Mouse (Mus musculus) liver, embryonic 14.5 days (tissue): ENCODE results near the gene Hps5. TPM values are rescaled to one million over a fixed set of nuclear protein-coding genes. Genes with fewer than 3 reads are reported as not detected.

Experiments
- ATAC-seq: fragments of 200-750 bp; cut with Nextera tagmentation; 2 replicates; pipeline ENCODE4 v1.8.0; 2017; ENCODE audit warnings: moderate number of reproducible peaks, mild to moderate bottlenecking, moderate library complexity; ENCODE audit not compliant: insufficient read depth
- DNase-seq, 3 experiments: peaks; one replicate each; pipeline ENCODE4 v3.0.0-alpha.2; 2012 to 2013; ENCODE audit warnings: low read depth in 3 of 3, low spot score in 3 of 3
- H3K27ac ChIP-seq: fragments of 300-500 bp; sonication (generic); 2 replicates; pipeline ENCODE4 v1.5.1; 2014; ENCODE audit warnings: moderate library complexity, mild to moderate bottlenecking, control low read depth, inconsistent platforms
- H3K27me3 ChIP-seq: fragments of 300-500 bp; sonication (generic); 2 replicates; pipeline ENCODE4 v1.6.1; 2014; ENCODE audit warnings: mild to moderate bottlenecking, low read length, moderate library complexity; ENCODE audit not compliant: control insufficient read depth, insufficient read depth
- H3K36me3 ChIP-seq: fragments of 300-500 bp; sonication (generic); replicated peaks from 2 replicates; pipeline ENCODE4 v1.6.1; 2014; ENCODE audit warnings: low read depth; ENCODE audit not compliant: control insufficient read depth, insufficient read depth
- H3K4me1 ChIP-seq, 2 experiments: fragments of 200-500 bp in 1 of 2; fragments of 300-500 bp in 1 of 2; sonication (generic) in 1 of 2; replicated peaks; 2 replicates each; pipeline ENCODE4 v1.6.1; 2012 to 2014; ENCODE audit warnings: antibody characterized with exemption in 1 of 2, inconsistent platforms in 1 of 2, low read length in 1 of 2; ENCODE audit not compliant: control insufficient read depth in 2 of 2, insufficient read depth in 2 of 2
- H3K4me2 ChIP-seq: fragments of 300-500 bp; sonication (generic); 2 replicates; pipeline ENCODE4 v1.6.1; 2014; ENCODE audit warnings: low read depth, mild to moderate bottlenecking, control low read depth, moderate library complexity
- H3K4me3 ChIP-seq, 2 experiments: fragments of 200-500 bp in 1 of 2; fragments of 300-500 bp in 1 of 2; sonication (generic) in 1 of 2; 2 replicates each; pipeline ENCODE4 v1.5.1; 2012 to 2014; ENCODE audit warnings: low read depth in 2 of 2, low read length in 2 of 2, mild to moderate bottlenecking in 2 of 2, control low read depth in 1 of 2, inconsistent platforms in 1 of 2, moderate library complexity in 1 of 2; ENCODE audit not compliant: insufficient read depth in 1 of 2
- H3K9ac ChIP-seq: fragments of 300-500 bp; sonication (generic); replicated peaks from 2 replicates; pipeline ENCODE4 v1.6.1; 2014; ENCODE audit warnings: mild to moderate bottlenecking, control low read depth, moderate library complexity
- H3K9me3 ChIP-seq: fragments of 300-500 bp; sonication (generic); 2 replicates; pipeline ENCODE4 v1.6.1; 2016; ENCODE audit warnings: low read length, mixed read lengths; ENCODE audit not compliant: control insufficient read depth
- CTCF ChIP-seq: IDR thresholded peaks from 2 replicates; pipeline ENCODE4 v1.5.1; 2016; ENCODE audit warnings: antibody characterized with exemption, low read depth, control low read depth
- EP300 ChIP-seq: IDR thresholded peaks from 2 replicates; pipeline ENCODE4 v1.6.1; 2016; ENCODE audit warnings: antibody characterized with exemption, low read depth
- WGBS: fragments of 180-500 bp; shearing (Covaris S2); extraction: QIAGEN DNeasy Blood & Tissue Kit; methylation state at CpG from one replicate; pipeline ENCODE4 v1.1.7; 2014; ENCODE audit not compliant: insufficient replicate concordance; 5-methylcytosine and 5-hydroxymethylcytosine counted together
- polyA plus RNA-seq, 2 experiments: library from polyadenylated mRNA; depleted of rRNA in 1 of 2; stranded (reverse) in 1 of 2; unstranded in 1 of 2; fragments of >200 nt; fragmentation: Nextera tagmentation in 1 of 2; extraction: Ambion mirVana in 1 of 2; gene quantifications; 2 replicates each; pipeline versions ENCODE4 v1.2.1 to v1.2.3; 2012 to 2014

Gene Hps5
- polyA plus RNA-seq, 2 experiments: 4.1 to 6.3 TPM

GRCm38 (mm10) chr7:46840787-46841525 is 45.1 kb upstream of the Hps5 start, which contains the start of gene Ldha:
Gene Ldha (plus strand): TSS chr7:46841475.
- Histone ChIP-seq H3K27me3 (no peaks in the 10 kb centered on the region), H3K9ac (no peak within 1 kb of the TSS), H3K27ac (no peak within 1 kb of the TSS), H3K36me3 (no peaks in the 10 kb centered on the region), H3K4me2 (no peak within 1 kb of the TSS), H3K4me1 (peaks cover 6 to 36% of the 10 kb centered on the region in 2 experiments), H3K4me3 (no peak within 1 kb of the TSS), H3K9me3 (no peaks in the 10 kb centered on the region)
- ATAC-seq (no peak), DNase-seq (no peak)
- TF ChIP-seq CTCF (no peak), EP300 (no peak)
- 35% methylated on average over 6 of the region's 6 CpGs for WGBS

DNA sequence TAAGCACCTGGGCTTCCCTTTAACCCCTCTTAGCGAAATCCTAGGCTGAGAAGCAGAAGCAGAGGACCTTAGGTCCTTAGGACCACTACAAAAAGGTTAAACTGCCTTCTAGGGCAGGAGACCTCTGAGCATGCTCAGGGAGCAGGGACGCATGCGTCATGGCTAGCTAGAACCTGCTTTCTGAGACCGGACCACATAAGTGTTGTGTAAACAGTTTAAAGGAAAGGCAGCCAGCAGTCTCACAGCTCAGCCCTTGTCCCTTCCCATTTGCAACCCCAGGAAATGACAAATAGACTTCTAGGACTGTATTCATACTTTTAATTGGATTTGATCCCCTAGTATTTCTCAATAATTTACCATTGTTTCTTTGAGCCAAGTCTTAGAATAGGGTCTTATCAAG is 44.5 kb upstream of the Hps5 start:
- 54% methylated on average over 4 of the region's 4 CpGs for WGBS
- no peak overlapping the region for H3K9ac ChIP-seq
- H3K9me3 ChIP-seq: no peaks in the 10 kb centered on the region
- TF ChIP-seq EP300 (no peak), CTCF (no peak)
- no peak overlapping the region for H3K27ac ChIP-seq
- peaks cover 6 to 35% of the 10 kb centered on the region in 2 experiments for H3K4me1 ChIP-seq
- ATAC-seq: no peak
- no peak overlapping the region for H3K4me3 ChIP-seq
- H3K36me3 ChIP-seq: no peaks in the 10 kb centered on the region
- H3K27me3 ChIP-seq: no peaks in the 10 kb centered on the region
- DNase-seq: no peak
- H3K4me2 ChIP-seq: no peak overlapping the region

DNA sequence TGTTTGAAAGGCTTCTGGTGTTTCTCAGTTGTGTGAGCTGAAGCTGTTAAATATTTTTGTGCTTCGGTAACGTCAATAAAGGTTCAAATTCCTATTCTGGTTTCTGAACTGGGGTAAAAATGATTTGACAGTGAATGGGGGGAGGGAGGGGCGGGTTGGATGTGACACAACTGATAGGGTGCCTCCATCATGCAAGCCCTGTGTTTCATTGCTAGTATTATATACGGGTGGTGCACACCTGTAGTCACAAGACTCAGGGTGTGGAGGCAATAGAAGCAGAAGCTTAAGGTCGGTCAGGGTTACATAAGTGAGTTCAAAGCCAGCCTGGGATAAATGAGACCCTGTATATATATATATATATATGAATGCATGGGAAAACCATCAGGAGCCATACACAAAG is 44.0 kb upstream of the Hps5 start:
- no peaks in the 10 kb centered on the region for H3K27me3 ChIP-seq
- ATAC-seq (no peak), DNase-seq (no peak)
- H3K9ac ChIP-seq: no peak overlapping the region
- H3K36me3 ChIP-seq: no peaks in the 10 kb centered on the region
- 49% methylated on average over 5 of the region's 5 CpGs for WGBS
- H3K27ac ChIP-seq: no peak overlapping the region
- peaks cover 6 to 30% of the 10 kb centered on the region in 2 experiments for H3K4me1 ChIP-seq
- no peaks in the 10 kb centered on the region for H3K9me3 ChIP-seq
- H3K4me2 ChIP-seq: no peak overlapping the region
- no peak for TF ChIP-seq EP300
- no peak for TF ChIP-seq CTCF
- H3K4me3 ChIP-seq: no peak overlapping the region

DNA sequence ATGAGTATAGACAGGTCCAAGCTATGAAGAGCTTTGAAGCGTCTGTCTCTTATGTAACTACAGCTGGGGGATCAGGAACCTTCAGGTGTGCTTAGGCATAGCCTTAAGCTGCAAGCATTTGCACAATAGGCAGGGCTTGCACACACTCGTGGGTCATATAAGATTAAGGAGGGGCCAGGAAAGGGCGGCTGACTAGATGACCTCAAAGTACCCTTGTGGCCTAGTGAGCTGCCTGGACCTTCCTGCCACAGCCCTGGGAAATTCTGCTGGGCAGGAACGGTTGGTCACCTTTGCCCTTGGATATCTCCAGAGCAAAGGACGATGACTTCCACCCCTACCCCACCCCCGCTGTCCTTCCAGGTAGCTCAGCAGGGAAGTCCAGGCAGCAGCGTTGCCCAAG is 43.6 kb upstream of the Hps5 start:
- Histone ChIP-seq H3K4me3 (no peak overlapping the region), H3K36me3 (no peaks in the 10 kb centered on the region), H3K27me3 (no peaks in the 10 kb centered on the region), H3K27ac (no peak overlapping the region), H3K9ac (no peak overlapping the region), H3K4me2 (no peak overlapping the region), H3K9me3 (no peaks in the 10 kb centered on the region), H3K4me1 (peaks cover 6 to 28% of the 10 kb centered on the region in 2 experiments)
- TF ChIP-seq CTCF (no peak), EP300 (no peak)
- 30% methylated on average over 7 of the region's 7 CpGs for WGBS
- peak; percentile 16; the same call in 1 of the 2 replicates for ATAC-seq
- DNase-seq: no peak

DNA sequence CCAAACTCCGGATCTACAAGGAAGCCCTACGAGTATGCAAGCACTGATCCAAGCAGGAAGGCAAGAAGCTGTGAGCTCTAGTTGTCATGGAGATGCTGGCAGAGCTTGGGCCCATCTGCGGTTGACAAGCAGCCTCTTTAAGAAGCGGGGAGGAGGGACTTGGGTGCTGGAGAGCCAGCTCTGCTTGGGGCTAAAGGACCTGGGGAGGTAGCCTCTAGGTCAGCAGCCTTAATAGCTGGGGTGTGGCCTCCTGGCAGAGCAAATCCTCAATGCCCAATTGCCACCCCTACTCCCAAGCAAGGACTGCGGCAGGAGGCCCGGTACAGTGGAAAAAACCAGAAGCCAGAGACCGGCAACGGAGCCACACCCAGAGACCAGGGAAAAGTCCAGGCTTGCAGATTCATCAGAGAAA is 43.0 kb upstream of the Hps5 start:
- H3K27me3 ChIP-seq: no peaks in the 10 kb centered on the region
- H3K9ac ChIP-seq: no peak overlapping the region
- 0 out of 2 replicates have a peak overlapping the region, but pooled peaks have one; percentile 2 for H3K4me2 ChIP-seq
- H3K27ac ChIP-seq: no peak overlapping the region
- 5% methylated on average over 8 of the region's 8 CpGs for WGBS
- DNase-seq: no peak
- no peak for TF ChIP-seq EP300
- no peak for TF ChIP-seq CTCF
- no peaks in the 10 kb centered on the region for H3K9me3 ChIP-seq
- peak; percentile 11; the same call in 1 of the 2 replicates for ATAC-seq
- H3K36me3 ChIP-seq: no peaks in the 10 kb centered on the region
- no peak overlapping the region for H3K4me3 ChIP-seq
- peaks cover 8 to 33% of the 10 kb centered on the region in 2 experiments for H3K4me1 ChIP-seq
